Mouse (Mus musculus): Measurements from ENCODE around the gene Plin5. TPM values are rescaled to one million over a fixed set of nuclear protein-coding genes. Genes with fewer than 3 reads are reported as not detected.

Plin5 gene
- total RNA-seq, 2 experiments from 2014 or later: 17.6 to 48.3 TPM

- intact Hi-C loops (cut with DNase I; ENCODE audit: low total_unique reads): no loop called here
- no peak for DNase-seq
Observed at GRCm38 (mm10) chr17:56136558-56136957, 19.2 kb upstream of the Plin5 start.

- intact Hi-C loops (cut with DNase I; ENCODE audit: low total_unique reads): loop anchor here (5.0 kb wide), 1 partner anchor 118 kb away; no protein-coding TSS in a partner anchor
- peak; percentile 77 for DNase-seq
Observed at GRCm38 (mm10) chr17:56134463-56134971, 17.1 kb upstream of the Plin5 start.

- peak; percentile 67 for DNase-seq
- intact Hi-C loops (cut with DNase I; ENCODE audit: low total_unique reads): loop anchor here (2.0 to 5.0 kb wide), 2 partner anchors 25 to 119 kb away; no protein-coding TSS in a partner anchor
Observed at GRCm38 (mm10) chr17:56133457-56134363, 16.3 kb upstream of the Plin5 start.

- intact Hi-C loops (cut with DNase I; ENCODE audit: low total_unique reads): loop anchor here (2.0 to 5.0 kb wide), 2 partner anchors 26 to 120 kb away; no protein-coding TSS in a partner anchor
- no peak for DNase-seq
Observed at GRCm38 (mm10) chr17:56132661-56133060, 15.3 kb upstream of the Plin5 start.

- DNase-seq: peak; percentile 69
Observed at GRCm38 (mm10) chr17:56131814-56132213, 14.4 kb upstream of the Plin5 start.

GRCm38 (mm10) chr17:56131136-56131535, 13.7 kb upstream of the Plin5 start:
- intact Hi-C loops (cut with DNase I; ENCODE audit: low total_unique reads): loop anchor here (5.0 kb wide), 1 partner anchor 121 kb away; no protein-coding TSS in a partner anchor
- no peak for DNase-seq

More at GRCm38 (mm10) chr17:56131814-56132213, 14.4 kb upstream of the Plin5 start:
- intact Hi-C loops (cut with DNase I; ENCODE audit: low total_unique reads): loop anchor here (2.0 to 5.0 kb wide), 2 partner anchors 27 to 120 kb away; no protein-coding TSS in a partner anchor

- DNase-seq: no peak
- intact Hi-C loops (cut with DNase I; ENCODE audit: low total_unique reads): no loop called here
Observed at GRCm38 (mm10) chr17:56128246-56128645, 10.8 kb upstream of the Plin5 start.

- intact Hi-C loops (cut with DNase I; ENCODE audit: low total_unique reads): no loop called here
- DNase-seq: no peak
Observed at GRCm38 (mm10) chr17:56126175-56126574, 8.8 kb upstream of the Plin5 start.

- no peak for DNase-seq
- intact Hi-C loops (cut with DNase I; ENCODE audit: low total_unique reads): no loop called here
Observed at GRCm38 (mm10) chr17:56125276-56125630, 7.9 kb upstream of the Plin5 start.

- no peak for DNase-seq
- intact Hi-C loops (cut with DNase I; ENCODE audit: low total_unique reads): loop anchor here (5.0 kb wide), 1 partner anchor 33 kb away; no protein-coding TSS in a partner anchor
Observed at GRCm38 (mm10) chr17:56124377-56125275, 7.2 kb upstream of the Plin5 start.

- intact Hi-C loops (cut with DNase I; ENCODE audit: low total_unique reads): loop anchor here (5.0 kb wide), 1 partner anchor 33 kb away; no protein-coding TSS in a partner anchor
- no peak for DNase-seq
Observed at GRCm38 (mm10) chr17:56123681-56124340, 6.4 kb upstream of the Plin5 start.

GRCm38 (mm10) chr17:56123161-56123560, 5.8 kb upstream of the Plin5 start:
- DNase-seq: no peak
- intact Hi-C loops (cut with DNase I; ENCODE audit: low total_unique reads): loop anchor here (5.0 kb wide), 1 partner anchor 34 kb away; no protein-coding TSS in a partner anchor

GRCm38 (mm10) chr17:56121826-56122225, 4.4 kb upstream of the Plin5 start, which contains the start of gene Lrg1:
Gene Lrg1, minus strand, starts transcription at chr17:56122001.
- no peak for DNase-seq
- intact Hi-C loops (cut with DNase I; ENCODE audit: low total_unique reads): loop anchor here (5.0 kb wide), 1 partner anchor 35 kb away; no protein-coding TSS in a partner anchor

- intact Hi-C loops (cut with DNase I; ENCODE audit: low total_unique reads): loop anchor here (5.0 kb wide), 1 partner anchor 37 kb away; no protein-coding TSS in a partner anchor
- peak; percentile 62 for DNase-seq
Observed at GRCm38 (mm10) chr17:56119981-56120880, 2.8 kb upstream of the Plin5 start.

- DNase-seq: no peak
- intact Hi-C loops (cut with DNase I; ENCODE audit: low total_unique reads): no loop called here
Observed at GRCm38 (mm10) chr17:56119431-56119830, 2.0 kb upstream of the Plin5 start.

- intact Hi-C loops (cut with DNase I; ENCODE audit: low total_unique reads): no loop called here
Observed at GRCm38 (mm10) chr17:56116193-56116592, 1.2 kb downstream of the Plin5 start.

GRCm38 (mm10) chr17:56112743-56113142, 4.7 kb downstream of the Plin5 start:
- intact Hi-C loops (cut with DNase I; ENCODE audit: low total_unique reads): no loop called here
- peak; percentile 3 for DNase-seq

More at GRCm38 (mm10) chr17:56116193-56116592, 1.2 kb downstream of the Plin5 start:
- no peak for DNase-seq

- peak; percentile 62 for DNase-seq
- intact Hi-C loops (cut with DNase I; ENCODE audit: low total_unique reads): no loop called here
Observed at GRCm38 (mm10) chr17:56111864-56112263, 5.5 kb downstream of the Plin5 start.

All from gastrocnemius, postnatal 14 days (tissue).